Mouse (Mus musculus) E14TG2a.4 (cell line): ENCODE measurements around the gene Rbbp9.

Experiments used
- CTCF ChIP-seq: conservative IDR thresholded peaks from 2 replicates; pipeline ENCODE4 v1.5.1; 2014; ENCODE audit warnings: low read length
- NANOG ChIP-seq: IDR thresholded peaks from 2 replicates; pipeline ENCODE4 v1.6.1; 2014; ENCODE audit warnings: borderline replicate concordance, low read length, mixed read lengths
- POU5F1 ChIP-seq: IDR thresholded peaks from 2 replicates; pipeline ENCODE4 v1.6.1; 2014; ENCODE audit warnings: low read length, borderline replicate concordance

GRCm38 (mm10) chr2:144588723-144589122, 38.1 kb upstream of the Rbbp9 start:
- TF ChIP-seq CTCF: peak; percentile 92
- TF ChIP-seq NANOG: no peak
- no peak for TF ChIP-seq POU5F1
